Mouse (Mus musculus): ENCODE results near the gene Pkm.

Gene Pkm

DNA sequence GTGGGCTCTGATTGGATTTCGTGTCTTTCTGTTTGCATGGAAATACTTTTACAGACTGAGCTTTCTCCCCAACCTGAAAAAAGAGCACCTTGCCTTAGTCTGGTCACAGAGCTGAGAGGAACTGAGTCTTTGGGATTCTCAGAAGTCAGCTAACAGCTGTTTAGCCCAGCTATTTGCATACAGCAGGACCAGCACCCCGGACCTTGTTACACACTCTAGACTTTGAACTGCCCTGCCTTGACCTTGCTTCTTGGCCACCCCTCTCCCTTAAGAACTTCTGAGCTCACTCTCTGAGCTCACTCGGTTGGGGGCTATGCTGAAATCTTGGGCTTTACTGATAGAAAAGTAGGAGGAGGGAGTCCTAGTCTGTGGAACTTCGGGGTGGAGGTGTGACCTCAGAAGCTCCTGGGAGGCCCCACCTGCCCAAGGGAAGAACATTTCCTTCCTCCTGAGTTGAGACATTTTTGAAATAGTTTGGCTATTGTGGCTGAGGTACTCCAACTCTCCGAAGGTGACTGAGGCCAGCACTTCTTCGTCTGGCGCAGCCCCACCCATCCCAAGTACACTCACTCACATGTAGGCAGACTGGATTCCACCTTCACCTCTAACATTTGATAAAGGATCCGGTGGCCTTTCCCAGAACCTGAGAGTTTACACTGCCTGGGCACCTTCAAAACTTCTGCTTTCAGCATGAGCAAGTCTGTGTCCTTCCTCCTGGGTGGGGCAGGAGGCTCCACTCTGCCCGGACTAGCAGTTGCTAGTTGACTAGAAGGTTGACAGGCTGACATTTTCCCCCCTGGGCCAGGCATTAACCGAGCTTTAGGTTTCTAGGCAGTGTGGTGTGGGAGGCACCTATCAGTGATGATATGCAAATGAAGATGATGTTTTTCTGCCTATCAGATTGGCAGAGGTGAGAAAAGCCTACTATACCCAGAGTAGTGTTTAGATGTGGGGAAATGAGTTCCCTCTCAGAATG lies 51.0 kb downstream of the Pkm start:
- no peak for DNase-seq (ENCODE audit: low read depth, low spot score)

DNA sequence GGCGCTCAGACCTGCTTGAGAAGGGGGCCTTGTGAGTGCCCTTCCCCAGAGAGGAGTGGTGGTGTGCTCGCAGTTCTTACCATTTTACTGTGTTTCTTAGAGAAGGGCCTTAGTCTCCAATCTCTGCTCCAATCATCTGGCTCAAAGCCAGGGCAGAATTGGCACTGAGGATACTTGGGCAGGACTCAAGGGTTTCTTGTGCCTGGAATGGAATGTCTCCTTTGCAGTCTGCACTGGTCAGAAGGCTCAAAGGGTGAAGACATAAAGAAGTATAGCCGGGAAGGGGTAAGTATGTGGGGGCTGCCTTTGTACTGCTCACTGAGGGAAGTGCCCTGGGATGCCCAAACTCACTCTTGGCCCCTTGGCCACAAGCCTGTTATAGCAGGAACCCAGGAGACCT lies 53.1 kb downstream of the Pkm start:
- DNase-seq (ENCODE audit: low read depth, low spot score), result no peak

DNA sequence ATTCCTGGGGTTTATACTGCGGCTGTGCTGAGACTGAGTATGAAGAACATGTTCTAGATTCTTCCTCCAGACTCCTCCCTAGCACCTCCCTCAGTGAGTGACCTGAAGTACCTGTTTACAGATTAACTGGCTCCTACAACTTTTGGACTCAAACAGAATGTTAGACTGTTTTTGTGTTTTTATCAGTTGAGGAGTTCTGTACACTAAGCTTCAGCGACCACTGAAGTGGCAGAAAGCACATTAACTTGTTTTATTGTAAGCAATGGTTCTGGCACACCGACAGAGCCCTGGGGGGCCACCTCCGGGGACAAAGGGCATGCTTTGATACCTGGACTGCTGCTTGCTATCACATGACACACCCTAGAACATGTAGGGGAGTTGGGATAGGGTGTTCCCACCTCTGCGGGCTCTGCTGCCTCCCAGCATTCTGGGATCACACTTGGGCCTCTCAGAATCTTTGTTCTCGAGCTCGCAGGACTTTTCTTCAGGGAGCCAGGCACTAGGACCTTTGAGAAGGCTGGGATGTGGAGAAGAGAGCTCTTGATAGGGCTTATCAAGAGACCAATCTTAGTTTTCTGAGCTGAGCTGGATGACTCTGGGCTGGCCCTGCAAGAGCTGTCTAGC lies 60.2 kb downstream of the Pkm start:
- no peak for DNase-seq (ENCODE audit: low read depth, low spot score)

DNA sequence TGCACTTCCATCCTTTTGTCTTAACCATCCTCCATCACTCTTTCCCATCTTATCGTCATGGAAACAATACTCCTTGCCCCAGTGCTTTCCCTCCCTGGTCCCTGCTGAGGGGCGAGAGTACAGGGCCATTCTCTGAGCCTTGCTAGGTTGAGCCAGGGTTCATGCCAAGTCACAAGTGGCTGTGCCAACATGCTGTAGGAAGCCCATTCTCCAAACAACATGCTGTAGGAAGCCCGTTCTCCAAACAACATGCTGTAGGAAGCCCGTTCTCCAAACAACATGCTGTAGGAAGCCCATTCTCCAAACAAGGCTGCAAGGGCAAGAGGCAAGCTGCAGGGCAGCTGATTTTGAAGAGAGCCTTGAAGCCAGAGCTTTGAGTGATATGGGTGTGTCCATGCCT lies 62.1 kb downstream of the Pkm start:
- DNase-seq (ENCODE audit: low read depth, low spot score), result no peak

DNA sequence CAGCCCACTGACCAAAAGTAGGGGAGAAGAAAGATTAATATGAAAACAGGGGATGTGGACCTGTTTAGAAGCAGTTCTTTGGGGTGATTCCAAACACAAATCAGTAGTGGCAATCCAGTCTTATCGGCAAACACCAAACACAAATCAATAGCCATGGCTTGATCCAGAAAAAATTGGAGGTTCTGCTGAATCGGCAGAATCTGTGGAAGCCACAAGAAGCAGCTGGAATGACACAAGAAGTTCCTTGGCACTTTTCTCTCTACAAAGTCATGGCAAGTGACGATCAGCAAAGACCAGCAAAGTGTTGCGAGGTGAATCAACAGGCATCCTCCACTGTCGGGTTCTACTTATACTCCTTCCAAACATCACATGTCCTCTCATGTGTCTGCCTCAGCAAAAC lies 65.0 kb downstream of the Pkm start:
- no peak for DNase-seq (ENCODE audit: low read depth, low spot score)

DNA sequence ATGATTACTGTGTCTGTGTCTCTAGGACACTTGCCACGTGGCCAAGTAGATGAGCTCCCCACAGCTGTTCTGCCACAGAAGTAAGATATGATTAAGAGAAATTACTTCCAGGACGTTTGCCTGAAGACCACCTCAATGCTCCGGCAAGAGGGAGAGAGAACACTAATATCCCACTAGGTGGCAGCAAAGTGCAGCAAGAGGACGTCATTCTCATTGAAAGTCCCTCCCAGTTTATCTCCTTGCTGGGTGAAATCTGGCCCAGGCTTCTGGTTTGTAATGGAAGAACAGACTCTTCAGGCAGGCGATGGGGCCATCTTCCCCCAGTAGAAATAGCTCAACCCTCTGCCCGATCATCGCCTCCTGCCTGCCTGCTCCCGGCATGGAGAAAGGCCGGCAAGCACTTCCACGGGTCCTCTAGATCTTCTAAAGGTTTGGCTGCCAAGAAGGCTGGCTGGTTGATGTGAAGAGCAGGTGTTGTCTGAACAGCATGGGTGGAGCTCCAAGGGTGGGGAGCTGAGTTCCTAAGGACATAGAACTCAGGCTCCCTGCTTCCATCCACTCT lies 67.0 kb downstream of the Pkm start:
- peak; percentile 77 for DNase-seq (ENCODE audit: low read depth, low spot score)

DNA sequence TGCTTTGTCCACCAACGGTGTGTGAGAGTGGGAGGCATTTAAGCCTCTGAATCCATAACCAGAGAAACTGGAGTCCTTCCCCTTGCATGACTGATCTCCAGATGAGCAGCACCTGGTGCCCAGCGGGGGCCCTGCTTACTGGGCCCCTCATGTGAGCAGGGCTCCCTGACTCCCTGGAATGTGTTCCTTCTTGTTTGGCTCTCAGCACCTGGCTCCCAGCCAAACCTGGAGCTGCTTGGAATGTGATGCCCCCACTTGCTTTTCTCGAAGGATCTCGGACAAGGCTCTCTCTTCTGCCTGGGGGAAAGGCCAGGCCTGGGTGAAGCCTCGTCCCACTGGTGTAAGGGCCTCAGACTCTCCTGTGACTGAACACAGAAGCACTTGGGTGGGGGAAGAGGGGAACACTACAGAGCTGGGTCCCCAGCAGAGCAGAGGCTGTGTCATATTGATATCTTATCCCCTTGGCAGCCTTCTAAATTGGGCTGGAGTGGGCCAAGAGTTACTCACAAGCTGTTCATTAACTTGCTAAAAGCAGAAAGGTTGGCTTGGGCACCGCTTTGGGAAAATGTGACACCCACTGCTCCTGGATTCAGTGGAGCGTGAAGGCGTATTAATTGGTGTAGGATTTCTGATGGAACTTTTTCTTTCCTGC lies 67.7 kb downstream of the Pkm start:
- peak; percentile 4 for DNase-seq (ENCODE audit: low read depth, low spot score)

DNA sequence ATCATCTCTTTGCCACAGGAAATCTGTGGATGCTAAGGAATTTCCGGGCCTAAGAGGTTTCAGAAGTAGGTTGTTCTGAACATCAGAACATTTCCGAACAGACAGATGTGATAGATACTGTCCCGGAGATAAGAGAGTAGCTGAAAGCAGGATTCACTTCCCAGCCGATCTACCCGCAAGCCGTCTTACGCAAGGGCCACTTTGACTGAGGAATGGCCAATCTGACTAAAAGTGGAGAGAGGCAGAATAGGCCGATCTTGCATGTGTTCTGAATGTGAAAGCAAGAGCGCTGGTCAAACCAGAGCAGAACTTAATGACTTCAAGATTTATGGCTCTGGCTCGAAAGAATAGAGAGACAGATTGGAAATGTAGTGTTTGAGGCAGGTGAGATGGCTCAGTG lies 69.3 kb downstream of the Pkm start:
- no peak for DNase-seq (ENCODE audit: low read depth, low spot score)

DNA sequence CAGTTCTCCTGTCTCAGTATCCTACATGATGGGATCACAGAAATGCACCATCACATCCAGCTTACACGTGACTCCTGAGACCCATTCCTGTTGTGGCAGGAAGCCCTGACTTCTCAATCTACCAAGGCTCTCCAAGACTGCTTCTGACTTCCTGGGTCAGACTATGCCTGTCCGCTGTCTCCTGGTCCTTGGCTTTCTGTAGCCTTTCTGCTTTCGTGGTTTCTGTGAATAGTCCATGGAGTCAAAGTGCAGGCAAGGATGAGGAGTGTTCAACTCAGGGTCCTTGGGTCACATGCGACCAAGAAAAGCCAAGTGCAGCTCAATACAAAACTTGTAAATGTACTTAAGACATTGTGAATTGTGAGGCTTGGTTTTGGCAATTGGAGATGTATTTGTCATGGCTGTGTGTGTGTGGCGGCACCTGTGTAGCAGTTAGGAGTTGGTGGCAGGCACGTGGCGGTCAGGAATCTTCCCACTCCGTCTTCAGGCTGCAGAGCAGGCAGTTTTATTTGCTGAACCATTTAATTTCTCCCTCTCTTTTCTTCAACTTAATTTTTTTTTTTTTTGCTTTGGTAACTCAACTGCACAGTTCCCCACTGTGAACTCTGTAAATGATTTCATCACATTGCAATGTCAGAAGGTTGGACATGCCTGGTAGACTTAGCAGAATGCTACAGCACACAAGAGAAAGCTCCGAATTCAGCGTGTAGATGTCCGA lies 71.6 kb downstream of the Pkm start:
- DNase-seq (ENCODE audit: low read depth, low spot score), result no peak
